ENCODE assay signal across 7 mouse cellular contexts in genomic region chr2:173229578-173230224, GRCm38 (mm10). TPM values are rescaled to one million over a fixed set of nuclear protein-coding genes. Genes with fewer than 3 reads are reported as not detected.
DNase-seq lines count a peak whose midpoint lies in the region; ATAC-seq lines count a peak whose summit lies in the region.

No protein-coding gene starts in this region.

- no peak overlapping the region; the same call in 1 of the 2 replicates for H3K27ac ChIP-seq in embryonic facial prominence, embryonic 11.5 days (replicated peaks; ENCODE audit: low read depth, low read length)
- no peak overlapping the region for H3K27ac ChIP-seq in limb, embryonic 11.5 days (replicated peaks; ENCODE audit: low read depth, low read length)
- no peak overlapping the region for H3K27ac ChIP-seq in midbrain, embryonic 14.5 days (replicated peaks; ENCODE audit: low read depth, low read length)

- H3K4me3 ChIP-seq in embryonic facial prominence, embryonic 11.5 days (ENCODE audit: low read depth, low read length), result no peak overlapping the region
- H3K4me3 ChIP-seq in limb, embryonic 11.5 days (ENCODE audit: low read depth, low read length), result no peak overlapping the region
- H3K4me3 ChIP-seq in midbrain, embryonic 14.5 days (replicated peaks; ENCODE audit: low read depth, low read length), result no peak overlapping the region

- no peaks in the 10 kb centered on the region for H3K4me1 ChIP-seq in embryonic facial prominence, embryonic 11.5 days (ENCODE audit: control insufficient read depth, insufficient read depth, low read length)
- H3K4me1 ChIP-seq in limb, embryonic 11.5 days (ENCODE audit: control insufficient read depth, insufficient read depth, low read length), result no peaks in the 10 kb centered on the region
- peaks cover 3% of the 10 kb centered on the region; the same call in 1 of the 2 replicates for H3K4me1 ChIP-seq in midbrain, embryonic 14.5 days (ENCODE audit: control insufficient read depth, insufficient read depth, low read length)

- H3K9me3 ChIP-seq in embryonic facial prominence, embryonic 11.5 days (replicated peaks; ENCODE audit: control insufficient read depth, low read length), result no peaks in the 10 kb centered on the region
- no peaks in the 10 kb centered on the region for H3K9me3 ChIP-seq in limb, embryonic 11.5 days (ENCODE audit: control insufficient read depth, low read length)
- no peaks in the 10 kb centered on the region for H3K9me3 ChIP-seq in midbrain, embryonic 14.5 days (ENCODE audit: control insufficient read depth, low read length)

- no peaks in the 10 kb centered on the region for H3K27me3 ChIP-seq in embryonic facial prominence, embryonic 11.5 days (ENCODE audit: control insufficient read depth, insufficient read depth, low read length)
- no peaks in the 10 kb centered on the region for H3K27me3 ChIP-seq in limb, embryonic 11.5 days (ENCODE audit: control insufficient read depth, insufficient read depth, low read length)
- H3K27me3 ChIP-seq in midbrain, embryonic 14.5 days (ENCODE audit: control insufficient read depth, insufficient read depth, low read length), result no peaks in the 10 kb centered on the region

- H3K36me3 ChIP-seq in embryonic facial prominence, embryonic 11.5 days (replicated peaks; ENCODE audit: control insufficient read depth, insufficient read depth, low read depth, low read length), result peaks cover 8% of the 10 kb centered on the region
- no peaks in the 10 kb centered on the region; the same call in none of the 2 replicates for H3K36me3 ChIP-seq in limb, embryonic 11.5 days (ENCODE audit: control insufficient read depth, insufficient read depth, low read length)
- H3K36me3 ChIP-seq in midbrain, embryonic 14.5 days (ENCODE audit: control insufficient read depth, insufficient read depth, low read length), result peaks cover 43% of the 10 kb centered on the region

- 4% methylated on average over 10 of the region's 10 CpGs for WGBS in embryonic facial prominence, embryonic 11.5 days
- WGBS in limb, embryonic 11.5 days, result 6% methylated on average over 10 of the region's 10 CpGs
- WGBS in midbrain, embryonic 14.5 days, result 3% methylated on average over 10 of the region's 10 CpGs

- H3K4me2 ChIP-seq in embryonic facial prominence, embryonic 11.5 days (ENCODE audit: low read depth, low read length), result 0 out of 2 replicates have a peak overlapping the region, but pooled peaks have one; percentile 7
- H3K4me2 ChIP-seq in limb, embryonic 11.5 days (ENCODE audit: low read depth, severe bottlenecking), result no peak overlapping the region
- H3K4me2 ChIP-seq in midbrain, embryonic 14.5 days (ENCODE audit: low read length), result 0 out of 2 replicates have a peak overlapping the region, but pooled peaks have one; percentile 26

- peak; percentile 87 for ATAC-seq in embryonic facial prominence, embryonic 11.5 days (replicated peaks; ENCODE audit: insufficient number of reproducible peaks, low FRiP score, low TSS enrichment, low read depth)
- peak; percentile 78 for ATAC-seq in limb, embryonic 11.5 days (ENCODE audit: insufficient number of reproducible peaks, low FRiP score, low TSS enrichment, low read depth)
- peak; percentile 73 for ATAC-seq in midbrain, embryonic 14.5 days (ENCODE audit: low FRiP score, low TSS enrichment)

- DNase-seq in adrenal gland, postnatal 14 days, result peak; percentile 93
- peak; percentile 93 for DNase-seq in embryonic facial prominence, embryonic 11.5 days (ENCODE audit: low spot score)
- peak; percentile 84 to 94 for DNase-seq in heart, adult 18-20 months
- peak; percentile 94 for DNase-seq in kidney, adult 18-20 months
- peak; percentile 97 for DNase-seq in limb, embryonic 11.5 days (ENCODE audit: low spot score)
- peak; percentile 93 for DNase-seq in midbrain, embryonic 14.5 days
- DNase-seq in spleen, adult 12 weeks (ENCODE audit: low spot score), result peak; percentile 80

- no peak overlapping the region for H3K9ac ChIP-seq in embryonic facial prominence, embryonic 11.5 days (replicated peaks; ENCODE audit: low read length)
- no peak overlapping the region for H3K9ac ChIP-seq in limb, embryonic 11.5 days (ENCODE audit: low read length)
- H3K9ac ChIP-seq in midbrain, embryonic 14.5 days (replicated peaks; ENCODE audit: low read length), result no peak overlapping the region

RNA-seq across cellular contexts. Expression of gene Zbp1, which starts 11.0 kb away (rescaled TPM):
- 2.6 and 4.3 TPM in 2 replicates for total RNA-seq in adrenal gland, postnatal 14 days (2021)
- not detected in 2 replicates for polyA plus RNA-seq in embryonic facial prominence, embryonic 11.5 days (2014; fragmentation: Nextera tagmentation; extraction: Ambion mirVana)
- 1 to 10 TPM in 1 of 2 experiments, under 1 TPM in 1; 0.90 to 1.3 TPM for total RNA-seq in heart, adult 18-20 months (2021)
- polyA plus RNA-seq in limb, embryonic 11.5 days (2014; fragmentation: Nextera tagmentation; extraction: Ambion mirVana), result not detected in 2 replicates
- 1.7 TPM in 1 of 2 replicates, not detected in the other for polyA plus RNA-seq in midbrain, embryonic 14.5 days (2014; fragmentation: Nextera tagmentation; extraction: Ambion mirVana)

RNA-seq across cellular contexts. Expression of gene Pmepa1, which starts 46.6 kb away (rescaled TPM):
- 58.4 and 117 TPM in 2 replicates for total RNA-seq in adrenal gland, postnatal 14 days (2021)
- polyA plus RNA-seq in embryonic facial prominence, embryonic 11.5 days (2014; fragmentation: Nextera tagmentation; extraction: Ambion mirVana), result 3.3 and 3.4 TPM in 2 replicates
- total RNA-seq in heart, adult 18-20 months (2021), result 10 to 100 TPM; 25.8 to 28.1 TPM
- polyA plus RNA-seq in limb, embryonic 11.5 days (2014; fragmentation: Nextera tagmentation; extraction: Ambion mirVana), result 2.5 and 2.6 TPM in 2 replicates
- 5.7 and 6.4 TPM in 2 replicates for polyA plus RNA-seq in midbrain, embryonic 14.5 days (2014; fragmentation: Nextera tagmentation; extraction: Ambion mirVana)
